Mouse (Mus musculus): ENCODE measurements around the gene P2rx6. TPM values are rescaled to one million over a fixed set of nuclear protein-coding genes. Genes with fewer than 3 reads are reported as not detected.
A peak's percentile ranks its signal among the peaks of the same experiment; 100 is the strongest.
"Not testable (repeated sequence)": the region's sequence is repeated elsewhere in the genome, so short reads cannot be mapped to it uniquely, and the experiment has no call there.

Gene P2rx6
- polyA plus RNA-seq, 1 experiment: 1.4 TPM

GRCm38 (mm10) chr16:17611383-17611782, 49.7 kb downstream of the P2rx6 start:
- TF ChIP-seq POLR2A (IDR thresholded peaks at IDR 0.05; ENCODE audit: low read depth, low read length): no peak
- TF ChIP-seq CTCF (IDR thresholded peaks at IDR 0.05; ENCODE audit: extremely low read depth, insufficient read length, insufficient replicate concordance, low read depth, low read length): no peak
- no peaks in the 10 kb centered on the region for H3K4me1 ChIP-seq (ENCODE audit: control insufficient read depth, insufficient read depth, insufficient read length, low read length)
- no peak overlapping the region for H3K4me3 ChIP-seq (ENCODE audit: low read depth, low read length)
- H3K27me3 ChIP-seq (ENCODE audit: control insufficient read depth, insufficient read depth, low read length): no peaks in the 10 kb centered on the region; the same call in 1 of the 2 replicates
- H3K36me3 ChIP-seq (ENCODE audit: control insufficient read depth, insufficient read depth, low read length): no peaks in the 10 kb centered on the region
- H3K27ac ChIP-seq (ENCODE audit: insufficient read depth, low read depth, low read length): no peak overlapping the region
- 40% methylated on average over 4 of the region's 4 CpGs for WGBS

- H3K27me3 ChIP-seq (ENCODE audit: control insufficient read depth, insufficient read depth, low read length); H3K36me3 ChIP-seq (ENCODE audit: control insufficient read depth, insufficient read depth, low read length); H3K4me1 ChIP-seq (ENCODE audit: control insufficient read depth, insufficient read depth, insufficient read length, low read length); H3K27ac ChIP-seq (ENCODE audit: insufficient read depth, low read depth, low read length); H3K4me3 ChIP-seq (ENCODE audit: low read depth, low read length): not testable (repeated sequence)
- peak; percentile 48; the same call in 1 of the 2 replicates for TF ChIP-seq CTCF (IDR thresholded peaks at IDR 0.05; ENCODE audit: extremely low read depth, insufficient read length, insufficient replicate concordance, low read depth, low read length)
- WGBS: 92% methylated on average over 6 of the region's 6 CpGs
Measured at GRCm38 (mm10) chr16:17614740-17615139, 53.1 kb downstream of the P2rx6 start.

- Histone ChIP-seq H3K4me1 (ENCODE audit: control insufficient read depth, insufficient read depth, insufficient read length, low read length) (no peaks in the 10 kb centered on the region), H3K27ac (ENCODE audit: insufficient read depth, low read depth, low read length) (no peak overlapping the region), H3K27me3 (ENCODE audit: control insufficient read depth, insufficient read depth, low read length) (no peaks in the 10 kb centered on the region), H3K36me3 (ENCODE audit: control insufficient read depth, insufficient read depth, low read length) (no peaks in the 10 kb centered on the region), H3K4me3 (ENCODE audit: low read depth, low read length) (no peak overlapping the region)
- TF ChIP-seq CTCF (IDR thresholded peaks at IDR 0.05; ENCODE audit: extremely low read depth, insufficient read length, insufficient replicate concordance, low read depth, low read length) (no peak), POLR2A (IDR thresholded peaks at IDR 0.05; ENCODE audit: low read depth, low read length) (no peak)
- WGBS: 77% methylated on average over 5 of the region's 5 CpGs
Measured at GRCm38 (mm10) chr16:17616212-17616611, 54.5 kb downstream of the P2rx6 start.

- no peak for TF ChIP-seq POLR2A (IDR thresholded peaks at IDR 0.05; ENCODE audit: low read depth, low read length)
- TF ChIP-seq CTCF (IDR thresholded peaks at IDR 0.05; ENCODE audit: extremely low read depth, insufficient read length, insufficient replicate concordance, low read depth, low read length): peak; percentile 69; the same call in 1 of the 2 replicates
- H3K4me1 ChIP-seq (ENCODE audit: control insufficient read depth, insufficient read depth, insufficient read length, low read length): no peaks in the 10 kb centered on the region
- H3K27me3 ChIP-seq (ENCODE audit: control insufficient read depth, insufficient read depth, low read length): no peaks in the 10 kb centered on the region
- H3K36me3 ChIP-seq (ENCODE audit: control insufficient read depth, insufficient read depth, low read length): peaks cover 7% of the 10 kb centered on the region
- H3K4me3 ChIP-seq (ENCODE audit: low read depth, low read length): no peak overlapping the region
- WGBS: 11% methylated on average over 13 of the region's 13 CpGs
- H3K27ac ChIP-seq (ENCODE audit: insufficient read depth, low read depth, low read length): no peak overlapping the region
Measured at GRCm38 (mm10) chr16:17617922-17618565, 56.4 kb downstream of the P2rx6 start.

- no peak for TF ChIP-seq CTCF (IDR thresholded peaks at IDR 0.05; ENCODE audit: extremely low read depth, insufficient read length, insufficient replicate concordance, low read depth, low read length)
- no peak for TF ChIP-seq POLR2A (IDR thresholded peaks at IDR 0.05; ENCODE audit: low read depth, low read length)
- peak within 1 kb of the TSS; percentile 93 for H3K4me3 ChIP-seq (ENCODE audit: low read depth, low read length)
- no peaks in the 10 kb centered on the region for H3K4me1 ChIP-seq (ENCODE audit: control insufficient read depth, insufficient read depth, insufficient read length, low read length)
- H3K36me3 ChIP-seq (ENCODE audit: control insufficient read depth, insufficient read depth, low read length): peaks cover 7% of the 10 kb centered on the region
- H3K27me3 ChIP-seq (ENCODE audit: control insufficient read depth, insufficient read depth, low read length): no peaks in the 10 kb centered on the region
- 1% methylated on average over 60 of the region's 60 CpGs for WGBS
- H3K27ac ChIP-seq (ENCODE audit: insufficient read depth, low read depth, low read length): no peak within 1 kb of the TSS
Measured at GRCm38 (mm10) chr16:17619198-17620105, 57.8 kb downstream of the P2rx6 start, which contains the start of gene Smpd4. Smpd4 (plus strand) TSS chr16:17619354.

GRCm38 (mm10) chr16:17621936-17622335, 60.3 kb downstream of the P2rx6 start:
- no peaks in the 10 kb centered on the region for H3K4me1 ChIP-seq (ENCODE audit: control insufficient read depth, insufficient read depth, insufficient read length, low read length)
- TF ChIP-seq CTCF (IDR thresholded peaks at IDR 0.05; ENCODE audit: extremely low read depth, insufficient read length, insufficient replicate concordance, low read depth, low read length) (no peak), POLR2A (IDR thresholded peaks at IDR 0.05; ENCODE audit: low read depth, low read length) (no peak)
- peaks cover 15% of the 10 kb centered on the region for H3K36me3 ChIP-seq (ENCODE audit: control insufficient read depth, insufficient read depth, low read length)
- WGBS: 90% methylated on average over 1 of the region's 1 CpGs
- H3K4me3 ChIP-seq (ENCODE audit: low read depth, low read length): no peak overlapping the region
- no peak overlapping the region for H3K27ac ChIP-seq (ENCODE audit: insufficient read depth, low read depth, low read length)
- no peaks in the 10 kb centered on the region for H3K27me3 ChIP-seq (ENCODE audit: control insufficient read depth, insufficient read depth, low read length)
